Mouse (Mus musculus): Measurements from ENCODE around the gene Pom121. TPM values are rescaled to one million over a fixed set of nuclear protein-coding genes. Genes with fewer than 3 reads are reported as not detected.

Pom121 gene
- polyA plus RNA-seq, 1 experiment from 2014 or later = 11.5 TPM

DNA sequence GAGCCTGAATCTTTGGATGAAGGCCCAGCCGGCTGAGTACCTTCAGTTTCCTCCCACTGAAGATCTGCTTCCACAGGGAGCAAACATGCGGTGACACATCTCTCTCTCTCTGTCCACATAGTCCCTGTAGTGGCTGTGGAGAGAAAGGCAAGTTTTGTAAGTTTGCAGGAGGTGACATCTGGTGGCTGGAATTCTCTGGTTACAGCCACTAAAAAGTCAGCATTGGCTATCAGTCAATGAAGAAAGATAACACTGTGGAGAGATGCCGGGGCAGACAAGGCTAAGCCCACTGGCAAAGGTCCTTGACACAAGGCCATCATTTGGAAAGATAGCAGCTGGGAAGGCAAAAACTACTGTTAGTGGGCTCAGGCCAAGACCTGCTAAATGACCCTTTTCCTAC, 56.8 kb downstream of the Pom121 start:
- H3K9me3 ChIP-seq = no peaks in the 10 kb centered on the region
- no peak overlapping the region for H3K9ac ChIP-seq
- H3K4me3 ChIP-seq = no peak overlapping the region
- H3K27ac ChIP-seq (replicated peaks) = no peak overlapping the region
- no peaks in the 10 kb centered on the region for H3K36me3 ChIP-seq
- H3K27me3 ChIP-seq = no peaks in the 10 kb centered on the region
- no peak overlapping the region for H3K4me2 ChIP-seq
- no peak for ATAC-seq (ENCODE audit: low FRiP score, low read depth)
- 73% methylated on average over 3 of the region's 3 CpGs for WGBS
- no peaks in the 10 kb centered on the region for H3K4me1 ChIP-seq (replicated peaks)

DNA sequence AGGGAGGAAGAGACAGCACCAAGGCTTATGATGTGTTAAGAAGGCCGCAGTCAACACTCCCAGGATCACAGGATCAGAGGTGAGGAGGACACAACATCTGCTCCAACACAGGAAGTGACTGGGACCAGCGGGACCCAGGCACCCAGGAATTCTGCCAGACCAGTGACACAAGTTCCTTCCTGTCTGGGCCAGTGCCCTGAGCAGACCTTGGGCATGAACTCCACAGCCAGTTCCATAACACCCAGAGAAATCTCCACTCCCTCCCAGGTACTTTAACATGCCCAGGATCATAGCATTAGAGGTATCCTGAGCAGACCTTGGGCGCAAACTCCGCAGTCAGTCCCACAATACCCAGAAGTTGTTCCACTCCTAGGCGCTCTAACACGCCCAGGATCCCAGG, 63.2 kb downstream of the Pom121 start:
- ATAC-seq (ENCODE audit: low FRiP score, low read depth) = no peak
- Histone ChIP-seq H3K4me1 (replicated peaks) (no peaks in the 10 kb centered on the region), H3K27me3 (no peaks in the 10 kb centered on the region), H3K4me3 (no peak overlapping the region), H3K9ac (no peak overlapping the region), H3K4me2 (no peak overlapping the region), H3K9me3 (no peaks in the 10 kb centered on the region), H3K36me3 (no peaks in the 10 kb centered on the region), H3K27ac (replicated peaks) (no peak overlapping the region)
- 83% methylated on average over 6 of the region's 6 CpGs for WGBS

GRCm38 (mm10) chr5:135330201-135330600, 64.1 kb downstream of the Pom121 start:
- Histone ChIP-seq H3K27ac (replicated peaks) (no peak overlapping the region), H3K9ac (no peak overlapping the region), H3K4me2 (no peak overlapping the region), H3K9me3 (no peaks in the 10 kb centered on the region), H3K4me1 (replicated peaks) (no peaks in the 10 kb centered on the region), H3K36me3 (no peaks in the 10 kb centered on the region), H3K4me3 (no peak overlapping the region), H3K27me3 (no peaks in the 10 kb centered on the region)
- 84% methylated on average over 5 of the region's 5 CpGs for WGBS
- no peak for ATAC-seq (ENCODE audit: low FRiP score, low read depth)

GRCm38 (mm10) chr5:135329471-135329870, 64.9 kb downstream of the Pom121 start:
- H3K36me3 ChIP-seq = no peaks in the 10 kb centered on the region
- H3K27me3 ChIP-seq = no peaks in the 10 kb centered on the region
- ATAC-seq (ENCODE audit: low FRiP score, low read depth) = no peak
- no peaks in the 10 kb centered on the region for H3K4me1 ChIP-seq (replicated peaks)
- 84% methylated on average over 4 of the region's 4 CpGs for WGBS
- H3K9me3 ChIP-seq = no peaks in the 10 kb centered on the region
- no peak overlapping the region for H3K4me3 ChIP-seq
- no peak overlapping the region for H3K27ac ChIP-seq (replicated peaks)
- no peak overlapping the region for H3K4me2 ChIP-seq
- H3K9ac ChIP-seq = no peak overlapping the region

Small RNA genes within 50 kb of the gene (microRNA-seq; reads per million reads assigned to microRNA genes)
- 1.7 reads per million for gene Mir7033

Other genes with a start within 250 kb of the Pom121 start
- gene Tbl2, start 244.9 kb downstream of the Pom121 start, polyA plus RNA-seq (2015; fragmentation: Nextera tagmentation; extraction: Ambion mirVana) = 13.9 and 16.0 TPM in 2 replicates
- gene Bcl7b, start 226.3 kb downstream of the Pom121 start, polyA plus RNA-seq (2015; fragmentation: Nextera tagmentation; extraction: Ambion mirVana) = 38.4 and 41.4 TPM in 2 replicates
- gene Baz1b, start 207.3 kb downstream of the Pom121 start, polyA plus RNA-seq (2015; fragmentation: Nextera tagmentation; extraction: Ambion mirVana) = 26.6 and 28.9 TPM in 2 replicates
- gene Fzd9, start 143.3 kb downstream of the Pom121 start, polyA plus RNA-seq (2015; fragmentation: Nextera tagmentation; extraction: Ambion mirVana) = 18.5 and 20.9 TPM in 2 replicates
- gene Fkbp6, start 44.5 kb downstream of the Pom121 start, polyA plus RNA-seq (2015; fragmentation: Nextera tagmentation; extraction: Ambion mirVana) = 0.30 and 0.39 TPM in 2 replicates
- gene Trim50, start 41.3 kb downstream of the Pom121 start, polyA plus RNA-seq (2015; fragmentation: Nextera tagmentation; extraction: Ambion mirVana) = not detected in 2 replicates
- gene Nsun5, start 24.6 kb downstream of the Pom121 start, polyA plus RNA-seq (2015; fragmentation: Nextera tagmentation; extraction: Ambion mirVana) = 31.3 and 34.3 TPM in 2 replicates
- 39.1 and 39.7 TPM in 2 replicates for gene Hip1, start 150.6 kb upstream of the Pom121 start, polyA plus RNA-seq (2015; fragmentation: Nextera tagmentation; extraction: Ambion mirVana)
- gene Ccl26, start 169.0 kb upstream of the Pom121 start, polyA plus RNA-seq (2015; fragmentation: Nextera tagmentation; extraction: Ambion mirVana) = not detected in 2 replicates
- 2.6 and 2.9 TPM in 2 replicates for gene Ccl24, start 178.5 kb upstream of the Pom121 start, polyA plus RNA-seq (2015; fragmentation: Nextera tagmentation; extraction: Ambion mirVana)
- 83.9 and 89.3 TPM in 2 replicates for gene Rhbdd2, start 238.1 kb upstream of the Pom121 start, polyA plus RNA-seq (2015; fragmentation: Nextera tagmentation; extraction: Ambion mirVana)

Measured in hindbrain, embryonic 15.5 days (tissue).